Mouse (Mus musculus): ENCODE measurements around the gene 9530068E07Rik.

- TF ChIP-seq CTCF (IDR thresholded peaks at IDR 0.05; ENCODE audit: extremely low read depth, insufficient read depth, low read length), result no peak
- no peak for TF ChIP-seq POLR2A (IDR thresholded peaks at IDR 0.05; ENCODE audit: extremely low read depth, insufficient read depth, low read length)
Observed at GRCm38 (mm10) chr11:52397385-52397987, 1.3 kb downstream of the 9530068E07Rik start.
